Mouse (Mus musculus): ENCODE measurements around the gene Shld1.

- TF ChIP-seq CTCF (IDR thresholded peaks at IDR 0.05; ENCODE audit: low read depth) (no peak), EP300 (IDR thresholded peaks at IDR 0.05; ENCODE audit: low read depth) (no peak)
Observed at GRCm38 (mm10) chr2:132657186-132657585, 29.5 kb upstream of the Shld1 start.

Data from heart, postnatal 0 days (tissue).